Mouse (Mus musculus) lung, adult 2 months (tissue): ENCODE data around the gene D6Ertd527e.

Source experiments
- CTCF ChIP-seq: fragments of 200-500 bp; IDR thresholded peaks from 2 replicates; pipeline ENCODE4 v1.5.1; 2011; ENCODE audit warnings: mild to moderate bottlenecking, low read length, control low read depth; ENCODE audit not compliant: insufficient read depth
- POLR2A ChIP-seq: fragments of 200-500 bp; IDR thresholded peaks from 2 replicates; pipeline ENCODE4 v1.6.1; 2011; ENCODE audit warnings: low read depth, mild to moderate bottlenecking, control low read depth, low read length, borderline replicate concordance; ENCODE audit errors: extremely low read depth

- TF ChIP-seq POLR2A = no peak
- no peak for TF ChIP-seq CTCF
Measured at GRCm38 (mm10) chr6:87104123-87104796, at the start of gene D6Ertd527e.
